Mouse (Mus musculus) neural tube, embryonic 11.5 days (tissue): ENCODE results near the gene Drd1. TPM values are rescaled to one million over a fixed set of nuclear protein-coding genes. Genes with fewer than 3 reads are reported as not detected.
A peak's percentile ranks its signal among the peaks of the same experiment; 100 is the strongest.

Source experiments
- ATAC-seq: fragments of 200-750 bp; cut with Nextera tagmentation; 2 replicates; pipeline ENCODE4 v1.8.0; 2017; ENCODE audit warnings: moderate number of reproducible peaks, mild to moderate bottlenecking, moderate TSS enrichment, moderate library complexity; ENCODE audit not compliant: insufficient read depth, low FRiP score, low TSS enrichment
- DNase-seq: peaks from one replicate; pipeline ENCODE4 v3.0.0-alpha.2; 2015; ENCODE audit warnings: low spot score
- H3K27ac ChIP-seq: fragments of 300-500 bp; sonication (generic); 2 replicates; pipeline ENCODE4 v1.5.1; 2014; ENCODE audit warnings: low read depth, mild to moderate bottlenecking, low read length
- H3K27me3 ChIP-seq: fragments of 300-500 bp; sonication (generic); 2 replicates; pipeline ENCODE4 v1.6.1; 2014; ENCODE audit warnings: mild to moderate bottlenecking, low read length, mixed read lengths; ENCODE audit not compliant: control insufficient read depth, insufficient read depth
- H3K36me3 ChIP-seq: fragments of 300-500 bp; sonication (generic); 2 replicates; pipeline ENCODE4 v1.6.1; 2014; ENCODE audit warnings: mild to moderate bottlenecking, low read length, moderate library complexity, mixed read lengths; ENCODE audit not compliant: control insufficient read depth, insufficient read depth
- H3K4me1 ChIP-seq: fragments of 300-500 bp; sonication (generic); 2 replicates; pipeline ENCODE4 v1.6.1; 2014; ENCODE audit warnings: low read length, mixed read lengths; ENCODE audit not compliant: control insufficient read depth, insufficient read depth
- H3K4me2 ChIP-seq: fragments of 300-500 bp; sonication (generic); 2 replicates; pipeline ENCODE4 v1.6.1; 2014; ENCODE audit warnings: low read depth, mild to moderate bottlenecking, moderate library complexity
- H3K4me3 ChIP-seq: fragments of 300-500 bp; sonication (generic); 2 replicates; pipeline ENCODE4 v1.5.1; 2014; ENCODE audit warnings: low read depth, low read length
- H3K9ac ChIP-seq: fragments of 300-500 bp; sonication (generic); 2 replicates; pipeline ENCODE4 v1.6.1; 2014; ENCODE audit warnings: mild to moderate bottlenecking, low read length
- H3K9me3 ChIP-seq: fragments of 300-500 bp; sonication (generic); 2 replicates; pipeline ENCODE4 v1.6.1; 2016; ENCODE audit warnings: low read length; ENCODE audit not compliant: control insufficient read depth
- WGBS: fragments of 180-500 bp; shearing (Covaris S2); extraction: QIAGEN DNeasy Blood & Tissue Kit; methylation state at CpG from one replicate; pipeline ENCODE4 v1.1.7; 2014; 5-methylcytosine and 5-hydroxymethylcytosine counted together
- polyA plus RNA-seq: library from polyadenylated mRNA; unstranded; fragments of >200 nt; fragmentation: Nextera tagmentation; extraction: Ambion mirVana; gene quantifications from 2 replicates; pipeline ENCODE4 v1.2.1, GENCODE M21; 2014

Drd1 gene
- polyA plus RNA-seq, 1 experiment from 2014 or later: 0.73 TPM

DNA sequence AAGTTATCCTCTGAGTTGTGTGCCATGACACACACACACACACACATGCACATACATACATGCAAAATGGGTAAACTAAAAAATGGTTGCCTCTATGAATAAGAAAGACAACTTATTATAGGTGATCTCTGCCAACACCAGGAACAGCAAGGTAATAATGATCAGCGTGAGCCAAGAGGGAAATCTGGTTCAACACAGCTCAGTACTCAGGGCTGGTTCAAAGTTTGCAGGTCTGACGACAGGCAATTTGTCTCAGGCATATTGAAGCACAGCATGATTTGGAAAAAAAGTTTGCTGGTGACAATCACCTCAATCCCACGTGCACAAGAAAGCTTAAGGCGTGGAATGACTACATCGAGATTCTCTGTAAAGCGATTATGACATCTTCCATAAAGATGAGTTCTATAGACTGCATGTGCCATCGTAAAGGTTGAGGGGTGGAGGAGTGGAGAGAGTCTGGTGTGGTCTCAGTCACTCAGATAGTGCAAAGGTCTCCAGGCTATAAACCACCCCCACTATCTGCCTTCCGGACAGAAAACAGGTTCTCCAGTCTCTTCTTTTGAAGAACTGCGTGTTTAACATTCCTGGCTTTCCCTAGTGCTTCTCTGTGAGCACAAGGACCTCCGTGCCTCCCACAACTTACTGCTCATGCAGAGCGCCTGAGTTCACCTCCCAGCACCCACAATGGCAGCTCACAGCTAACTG lies 22.1 kb upstream of the Drd1 start:
- H3K9me3 ChIP-seq: no peaks in the 10 kb centered on the region
- no peak overlapping the region for H3K4me2 ChIP-seq
- no peak overlapping the region for H3K9ac ChIP-seq
- H3K36me3 ChIP-seq: no peaks in the 10 kb centered on the region
- H3K4me1 ChIP-seq: peaks cover 4% of the 10 kb centered on the region; the same call in 1 of the 2 replicates
- WGBS: 85% methylated on average over 11 of the region's 11 CpGs
- DNase-seq: no peak
- no peaks in the 10 kb centered on the region for H3K27me3 ChIP-seq
- no peak overlapping the region for H3K4me3 ChIP-seq
- ATAC-seq: no peak
- no peak overlapping the region for H3K27ac ChIP-seq

DNA sequence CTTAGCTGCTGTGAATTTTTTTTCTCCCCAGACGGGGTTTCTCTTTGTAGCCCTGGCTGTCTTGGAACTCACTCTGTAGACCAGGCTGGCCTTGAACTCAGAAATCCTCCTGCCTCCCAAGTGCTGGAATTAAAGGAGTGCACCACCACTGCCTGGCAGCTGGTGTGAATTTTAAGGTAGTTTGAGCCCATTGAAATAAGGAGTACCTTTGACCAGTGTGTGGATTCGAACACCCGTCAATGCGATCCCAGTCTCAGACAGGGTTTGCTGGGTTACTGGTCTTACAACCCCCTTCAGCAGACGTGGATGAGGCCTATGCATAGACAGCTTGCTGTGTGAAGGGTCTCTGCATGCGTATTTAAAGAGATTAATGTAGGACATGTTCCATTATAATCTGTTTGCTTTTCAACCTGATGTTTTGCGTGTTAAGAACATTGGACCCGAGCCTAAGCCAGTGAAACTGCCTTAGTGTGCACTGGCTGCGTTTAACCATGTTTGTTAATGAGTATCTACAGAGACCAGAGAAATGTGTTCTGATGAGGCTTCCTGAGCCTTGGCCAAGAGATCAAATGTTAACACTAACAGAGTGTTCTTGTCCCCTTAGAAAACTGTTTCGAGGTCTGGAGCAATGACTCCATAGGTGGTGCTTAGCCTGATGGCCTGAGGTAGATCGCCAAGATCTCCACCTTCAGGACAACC lies 21.4 kb upstream of the Drd1 start:
- 91% methylated on average over 11 of the region's 11 CpGs for WGBS
- Histone ChIP-seq H3K27ac (no peak overlapping the region), H3K36me3 (no peaks in the 10 kb centered on the region), H3K4me2 (no peak overlapping the region), H3K9me3 (no peaks in the 10 kb centered on the region), H3K9ac (no peak overlapping the region), H3K4me1 (peaks cover 4% of the 10 kb centered on the region; the same call in 1 of the 2 replicates), H3K27me3 (no peaks in the 10 kb centered on the region), H3K4me3 (no peak overlapping the region)
- ATAC-seq: no peak
- no peak for DNase-seq

DNA sequence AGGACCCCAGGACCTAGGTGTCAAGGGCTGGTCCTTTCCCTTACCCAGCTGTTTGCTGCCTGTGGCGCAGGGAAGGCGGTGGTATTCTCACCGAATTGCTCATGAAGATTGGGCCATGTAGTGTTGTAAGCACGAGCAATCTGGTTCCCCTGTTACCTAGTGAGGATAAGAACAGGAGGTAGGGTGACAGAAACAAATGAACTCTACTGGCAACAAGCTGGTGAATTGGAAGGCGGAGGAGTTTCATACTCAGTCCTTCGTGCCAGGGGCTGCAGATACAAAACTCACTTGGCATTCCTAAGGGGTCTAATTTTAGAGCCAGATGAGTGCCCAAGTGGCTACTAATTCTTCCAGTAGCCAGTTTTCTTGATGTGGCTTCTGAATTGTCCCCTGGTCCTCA lies 20.5 kb upstream of the Drd1 start:
- 87% methylated on average over 6 of the region's 6 CpGs for WGBS
- ATAC-seq: no peak

DNA sequence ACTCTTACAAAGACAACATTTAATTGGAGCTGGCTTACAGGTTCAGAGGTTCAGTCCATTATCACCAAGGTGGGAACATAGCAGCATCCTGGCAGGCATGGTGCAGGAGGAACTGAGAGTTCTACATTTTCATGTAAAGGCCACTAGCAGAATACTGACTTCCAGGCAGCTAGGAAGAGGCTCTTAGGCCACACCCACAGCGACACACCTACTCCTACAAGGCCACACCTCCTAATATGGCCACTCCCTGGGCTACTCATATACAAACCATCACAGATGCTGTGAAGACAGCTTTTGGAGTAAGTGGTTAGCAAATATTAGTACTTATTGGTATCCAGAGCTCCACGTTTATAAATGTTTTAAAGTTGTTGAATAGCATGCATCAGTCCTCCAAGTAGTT lies 19.9 kb upstream of the Drd1 start:
- no peaks in the 10 kb centered on the region for H3K36me3 ChIP-seq
- ATAC-seq (no peak), DNase-seq (no peak)
- 87% methylated on average over 2 of the region's 2 CpGs for WGBS
- no peak overlapping the region for H3K9ac ChIP-seq
- peaks cover 4% of the 10 kb centered on the region; the same call in 1 of the 2 replicates for H3K4me1 ChIP-seq
- H3K4me2 ChIP-seq: no peak overlapping the region
- H3K27me3 ChIP-seq: no peaks in the 10 kb centered on the region
- H3K27ac ChIP-seq: no peak overlapping the region
- H3K9me3 ChIP-seq: no peaks in the 10 kb centered on the region
- H3K4me3 ChIP-seq: no peak overlapping the region

More for the DNA sequence above, 20.5 kb upstream of the Drd1 start:
- Histone ChIP-seq H3K9ac (no peak overlapping the region), H3K4me2 (no peak overlapping the region), H3K36me3 (no peaks in the 10 kb centered on the region), H3K27ac (no peak overlapping the region), H3K4me1 (peaks cover 4% of the 10 kb centered on the region; the same call in 1 of the 2 replicates), H3K4me3 (no peak overlapping the region), H3K9me3 (no peaks in the 10 kb centered on the region), H3K27me3 (no peaks in the 10 kb centered on the region)
- no peak for DNase-seq

DNA sequence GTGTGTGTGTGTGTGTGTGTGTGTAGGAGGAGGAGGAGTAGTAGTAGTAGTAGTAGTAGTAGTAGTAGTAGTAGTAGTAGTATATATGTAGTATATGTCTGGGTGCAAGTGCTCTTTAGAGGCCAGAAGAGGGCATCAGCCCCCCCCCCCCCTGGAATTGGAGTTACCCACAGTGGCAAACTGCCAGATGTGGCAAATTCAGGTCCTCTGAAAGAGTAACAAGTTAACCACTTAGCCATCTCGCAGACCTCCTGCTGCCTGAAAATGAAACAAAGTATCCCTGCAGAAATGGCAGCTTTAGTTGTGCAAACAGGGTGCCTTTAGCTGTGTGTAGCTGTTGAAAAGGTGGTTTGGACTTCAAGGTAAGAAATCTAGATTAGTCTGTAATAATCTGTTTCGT lies 18.0 kb upstream of the Drd1 start:
- H3K27ac ChIP-seq: no peak overlapping the region
- no peak for DNase-seq
- no peaks in the 10 kb centered on the region for H3K9me3 ChIP-seq
- no peak overlapping the region for H3K9ac ChIP-seq
- H3K4me3 ChIP-seq: no peak overlapping the region
- 86% methylated on average over 2 of the region's 2 CpGs for WGBS
- no peaks in the 10 kb centered on the region for H3K36me3 ChIP-seq
- peaks cover 4% of the 10 kb centered on the region; the same call in 1 of the 2 replicates for H3K4me1 ChIP-seq
- no peak overlapping the region for H3K4me2 ChIP-seq
- ATAC-seq: no peak
- H3K27me3 ChIP-seq: no peaks in the 10 kb centered on the region

DNA sequence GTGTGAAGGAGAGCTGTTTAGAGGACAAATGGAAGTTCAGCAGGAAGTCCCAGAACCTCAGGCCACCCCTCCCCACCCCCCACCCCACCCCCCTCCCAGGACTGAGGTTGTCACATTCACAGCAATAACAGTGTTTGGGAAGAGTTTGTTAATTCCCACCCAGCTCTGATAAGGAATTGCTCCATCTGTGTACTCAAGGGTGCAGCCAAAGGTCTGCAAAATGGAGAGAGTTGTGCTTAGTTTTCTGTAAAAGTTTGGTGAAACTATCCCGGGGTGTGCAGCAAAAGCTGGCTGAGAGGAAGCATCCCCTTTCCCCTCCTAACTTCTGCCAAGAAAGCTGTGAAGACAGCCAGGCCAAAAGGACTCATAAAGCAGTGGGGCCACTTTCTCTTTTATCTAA lies 17.6 kb upstream of the Drd1 start:
- no peak overlapping the region for H3K9ac ChIP-seq
- DNase-seq (no peak), ATAC-seq (no peak)
- H3K4me3 ChIP-seq: peak overlapping the region; percentile 68
- H3K4me2 ChIP-seq: peak overlapping the region; percentile 68
- H3K27ac ChIP-seq: no peak overlapping the region
- H3K9me3 ChIP-seq: no peaks in the 10 kb centered on the region
- no peaks in the 10 kb centered on the region for H3K36me3 ChIP-seq
- H3K27me3 ChIP-seq: no peaks in the 10 kb centered on the region
- 69% methylated on average over 1 of the region's 1 CpGs for WGBS
- H3K4me1 ChIP-seq: peaks cover 4% of the 10 kb centered on the region; the same call in 1 of the 2 replicates

DNA sequence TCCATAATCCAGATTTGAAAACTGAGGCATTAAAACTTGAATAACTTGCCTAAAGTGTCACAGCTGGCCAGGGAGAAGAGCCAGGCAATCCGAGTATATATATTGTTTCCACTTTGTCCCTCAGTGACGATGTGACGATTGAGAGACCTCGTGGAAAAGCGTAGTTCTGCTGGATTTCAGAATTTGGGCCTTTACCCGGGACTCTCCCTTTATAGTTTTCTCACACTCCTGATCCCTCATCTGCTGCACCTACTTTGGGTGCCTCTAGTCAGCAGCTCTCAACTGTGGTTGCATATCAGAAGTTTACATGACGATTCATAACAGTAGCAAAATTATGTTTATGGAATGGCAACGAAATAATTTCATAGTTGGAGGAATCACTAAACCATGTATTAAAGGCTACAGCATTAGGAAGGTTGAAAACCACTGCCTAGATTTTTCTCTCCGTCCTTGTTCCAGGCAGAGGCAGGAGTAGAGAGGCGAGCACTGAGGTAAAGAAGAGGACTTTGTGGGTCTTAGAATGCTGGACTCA lies 17.1 kb upstream of the Drd1 start:
- 38% methylated on average over 10 of the region's 10 CpGs for WGBS
- Histone ChIP-seq H3K9me3 (no peaks in the 10 kb centered on the region), H3K27me3 (no peaks in the 10 kb centered on the region), H3K4me3 (peak overlapping the region; percentile 68), H3K4me2 (peak overlapping the region; percentile 68), H3K4me1 (peaks cover 4% of the 10 kb centered on the region; the same call in 1 of the 2 replicates), H3K9ac (peak overlapping the region; percentile 90), H3K27ac (no peak overlapping the region), H3K36me3 (no peaks in the 10 kb centered on the region)
- ATAC-seq (no peak), DNase-seq (no peak)

DNA sequence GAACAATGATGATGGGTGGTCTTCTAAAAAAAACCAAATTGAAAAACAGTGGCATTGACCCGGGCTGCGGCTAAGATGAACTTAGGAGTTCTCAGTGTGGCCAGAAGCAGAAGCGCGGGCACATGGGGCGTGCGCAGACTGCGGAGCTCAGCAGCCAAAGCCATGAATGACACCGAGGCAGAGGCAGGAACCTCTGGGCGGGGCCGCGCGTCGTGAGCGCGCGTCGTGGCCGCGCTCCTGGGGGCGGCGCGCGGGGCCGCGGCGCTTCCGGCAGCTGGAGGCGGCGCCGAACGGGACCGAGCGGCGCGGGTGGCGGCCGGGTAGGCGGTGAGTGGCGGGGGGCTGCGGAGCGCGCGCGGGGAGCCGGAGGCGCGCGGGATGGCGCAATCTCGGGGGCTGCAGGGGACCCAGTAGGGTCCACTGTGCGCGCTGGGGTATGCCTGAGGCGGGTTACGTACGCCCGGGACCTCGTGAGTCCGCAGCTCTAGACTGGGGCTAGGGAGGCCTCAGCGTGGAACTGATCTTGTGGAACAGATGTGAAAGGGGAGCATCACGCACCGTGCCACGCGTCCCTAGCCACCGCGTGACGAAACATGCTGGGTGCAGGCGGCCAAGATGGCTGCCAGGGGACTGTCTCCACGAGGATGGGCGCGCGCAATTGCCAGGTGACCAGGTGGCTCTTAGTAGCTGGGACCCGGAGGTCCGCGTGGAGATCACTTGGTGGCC lies 16.3 kb upstream of the Drd1 start, which contains the start of gene Sfxn1:
Gene Sfxn1, plus strand, starts transcription at position 264 of the 726 bp plus-strand sequence.
- ATAC-seq (peak; percentile 89), DNase-seq (peak; percentile 80)
- Histone ChIP-seq H3K9ac (peak within 1 kb of the TSS; percentile 90), H3K36me3 (no peaks in the 10 kb centered on the region), H3K27ac (no peak within 1 kb of the TSS), H3K4me3 (peak within 1 kb of the TSS; percentile 68), H3K4me1 (peaks cover 4% of the 10 kb centered on the region; the same call in 1 of the 2 replicates), H3K9me3 (no peaks in the 10 kb centered on the region), H3K27me3 (no peaks in the 10 kb centered on the region), H3K4me2 (peak within 1 kb of the TSS; percentile 68)
- 2% methylated on average over 68 of the region's 74 CpGs for WGBS
